Mouse (Mus musculus): Measurements from ENCODE around the gene Prr19.

Gene Prr19

DNA sequence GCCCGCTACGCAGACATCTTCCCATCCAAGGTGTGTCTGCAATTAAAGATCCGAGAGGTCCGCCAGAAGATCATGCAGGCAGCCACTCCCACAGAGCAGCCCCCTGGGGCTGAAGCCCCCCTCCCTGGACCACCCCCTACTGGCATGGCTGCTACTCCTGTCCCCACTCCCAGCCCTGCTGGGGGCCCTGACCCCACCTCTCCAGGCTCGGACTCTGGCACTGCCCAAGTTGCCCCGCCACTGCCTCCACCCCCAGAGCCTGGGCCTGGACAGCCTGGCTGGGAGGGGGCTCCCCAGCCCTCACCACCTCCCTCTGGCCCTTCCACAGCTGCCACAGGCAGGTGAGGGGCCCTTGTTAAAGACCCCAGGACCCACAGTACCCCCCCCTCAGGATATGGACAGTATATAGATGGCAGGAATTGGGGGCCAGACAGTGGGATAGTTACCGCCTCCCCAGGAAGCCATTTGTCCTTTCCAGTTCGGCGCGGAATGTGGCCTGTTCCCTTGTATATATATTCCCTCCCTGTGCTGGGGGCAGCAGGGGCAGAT is 7.9 kb upstream of the Prr19 start:
- peak; percentile 1 to 34 for DNase-seq

DNA sequence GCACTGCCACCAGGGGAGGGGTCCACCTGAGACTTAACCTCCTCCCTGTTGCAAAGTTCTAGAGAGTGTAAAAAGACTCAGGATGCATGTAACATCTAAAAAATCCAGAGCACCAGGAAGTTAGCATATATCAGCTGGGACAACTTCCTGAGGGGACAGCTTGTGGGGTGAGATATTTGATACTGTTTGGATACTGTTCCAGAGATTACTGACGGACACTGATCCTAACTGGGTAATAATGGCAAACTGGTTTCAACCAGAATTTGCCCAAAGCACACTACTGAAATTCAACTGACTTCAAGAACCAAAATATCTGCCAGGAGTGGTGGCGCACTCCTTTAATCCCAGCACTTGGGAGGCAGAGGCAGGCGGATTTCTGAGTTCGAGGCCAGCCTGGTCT is 6.7 kb upstream of the Prr19 start:
- no peak for DNase-seq

DNA sequence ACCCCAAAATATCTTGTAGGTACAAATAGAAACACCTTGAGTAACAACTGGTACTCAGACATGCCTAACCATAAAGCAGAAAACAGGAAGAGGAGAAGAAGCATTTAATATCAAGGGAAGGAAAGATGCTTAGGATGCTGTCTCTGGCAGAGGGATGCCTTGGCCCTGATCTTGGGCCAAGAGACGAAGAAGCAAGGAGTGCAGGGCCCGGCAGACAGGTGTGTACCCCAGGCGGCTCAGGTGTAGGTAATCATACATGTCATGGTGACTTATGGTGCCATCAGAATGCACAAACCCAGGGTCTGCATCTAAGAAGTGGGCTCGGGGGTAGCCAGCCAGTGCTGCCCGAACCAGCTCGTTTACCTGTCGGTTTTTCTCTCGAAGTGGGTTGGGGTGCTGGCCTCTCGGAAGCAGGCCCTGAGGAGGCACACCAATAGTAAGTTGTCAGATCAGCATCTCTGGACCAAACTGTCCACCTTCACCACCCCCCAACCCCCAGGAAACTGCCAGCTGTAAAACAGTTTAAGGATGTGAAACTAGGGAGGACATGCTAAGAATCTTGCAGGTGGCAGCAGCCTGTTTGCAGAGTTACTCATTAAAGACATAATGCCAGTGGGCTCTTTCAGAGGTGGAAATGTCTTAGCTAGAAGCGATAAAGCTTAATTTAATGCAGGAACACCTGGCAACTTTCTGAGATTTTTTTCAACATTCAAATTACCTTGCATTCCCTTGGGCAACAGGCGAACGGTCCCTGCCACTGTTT is 6.1 kb upstream of the Prr19 start:
- DNase-seq: peak in 1 of 2 experiments; percentile 1

DNA sequence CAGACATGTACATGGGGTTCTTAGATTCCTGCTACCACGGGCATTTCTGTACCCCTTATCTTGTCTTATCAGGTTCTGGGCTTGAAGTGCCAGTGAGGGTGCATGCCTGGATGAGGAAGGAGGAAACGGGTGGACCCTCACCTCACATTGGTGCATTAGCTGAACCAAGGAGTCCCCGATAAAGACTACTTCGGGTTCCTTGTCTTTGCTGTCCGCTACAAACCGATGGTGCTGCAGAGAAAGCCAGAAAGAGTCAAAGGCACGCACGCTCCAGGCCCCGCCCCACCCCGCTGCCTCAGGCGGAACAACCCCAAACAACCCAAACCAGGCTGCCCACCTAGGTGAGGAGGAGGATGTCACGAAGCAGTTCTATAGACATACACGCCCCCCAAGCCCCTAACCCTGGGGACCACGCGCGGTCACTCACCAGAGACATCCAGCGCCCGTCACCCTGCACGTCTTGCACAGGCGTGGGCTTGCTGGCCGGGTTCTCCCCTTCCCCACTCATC is 4.2 kb upstream of the Prr19 start:
- DNase-seq: peak; percentile 58 to 73

DNA sequence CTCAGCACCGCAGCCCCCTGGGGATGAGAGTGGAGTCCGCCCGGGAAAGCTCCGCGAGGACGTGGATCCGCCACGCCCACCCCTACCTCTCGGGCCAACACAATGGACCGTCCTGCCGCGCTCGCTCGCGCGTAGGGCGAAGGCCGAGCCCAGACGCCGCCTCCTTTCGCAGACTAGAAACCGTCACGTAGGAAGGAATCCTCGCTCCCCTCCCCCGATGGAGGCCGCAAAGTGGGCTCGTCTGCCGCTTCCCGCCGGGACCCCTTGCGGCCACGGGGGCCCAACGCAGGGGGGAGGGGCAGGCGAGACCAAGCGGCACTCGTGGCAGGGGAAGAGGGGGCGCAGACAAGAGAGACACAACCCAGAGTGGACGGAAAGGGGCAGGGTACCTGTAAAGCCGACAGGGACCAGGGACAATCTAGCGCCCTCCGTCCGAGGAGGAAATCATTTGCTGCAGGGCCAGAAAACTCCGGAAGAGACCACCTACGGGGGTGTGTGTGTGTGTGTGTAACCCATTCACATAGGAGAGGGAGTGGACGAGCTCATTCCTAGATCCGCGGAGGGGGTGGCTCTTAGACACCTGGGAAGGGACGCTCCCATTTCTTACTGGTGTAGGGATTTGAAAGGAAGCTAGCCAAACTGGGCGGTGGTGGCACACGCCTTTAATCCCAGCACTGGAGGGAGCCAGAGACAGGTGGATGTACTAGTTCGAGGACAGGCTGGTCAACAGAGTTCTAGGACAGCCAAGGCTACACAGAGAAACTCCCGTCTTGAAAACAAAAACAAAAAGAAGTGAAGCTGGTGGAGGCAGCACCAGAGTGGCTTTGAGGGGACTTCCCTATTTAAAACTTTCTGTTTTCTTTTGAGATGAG is 3.5 kb upstream of the Prr19 start, which contains the start of gene Pafah1b3:
Pafah1b3 (minus strand) TSS at position 533 of the 872 bp plus-strand sequence.
- peak; percentile 85 to 86 for DNase-seq

DNA sequence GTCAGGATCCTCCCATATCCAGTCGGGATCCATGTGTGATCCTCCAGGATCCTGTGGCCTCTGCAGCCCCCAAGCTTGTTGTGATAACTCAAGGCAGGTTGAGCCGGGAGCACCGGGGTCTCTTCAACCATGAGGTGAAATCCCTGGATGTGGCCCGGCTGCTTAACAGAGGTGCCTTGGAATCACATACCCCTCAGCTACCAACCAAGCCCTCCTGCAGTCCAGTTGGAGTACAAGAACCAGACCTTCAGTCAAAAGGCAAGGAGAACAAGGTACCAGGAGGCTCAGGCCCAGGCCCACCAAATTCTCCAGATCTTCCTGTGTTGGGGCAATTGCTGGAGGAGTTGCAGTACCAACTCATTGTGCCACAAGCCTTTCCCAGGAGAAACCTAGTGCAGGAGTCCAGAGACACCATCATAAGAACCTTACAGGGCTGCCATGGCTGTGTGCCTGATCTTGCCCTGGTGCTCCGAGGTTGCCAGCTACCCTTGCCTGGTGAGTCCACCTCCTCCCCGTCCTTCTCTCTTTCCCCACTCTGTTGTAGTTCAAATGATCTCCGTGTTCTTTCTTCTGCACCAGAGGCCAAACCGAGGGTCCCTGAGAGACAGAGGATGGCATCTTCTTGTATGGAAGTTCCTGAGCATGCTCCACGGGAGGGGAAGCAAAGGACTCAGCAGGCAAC is 1.9 kb downstream of the Prr19 start:
- peak in 1 of 2 experiments; percentile 0 for DNase-seq

DNA sequence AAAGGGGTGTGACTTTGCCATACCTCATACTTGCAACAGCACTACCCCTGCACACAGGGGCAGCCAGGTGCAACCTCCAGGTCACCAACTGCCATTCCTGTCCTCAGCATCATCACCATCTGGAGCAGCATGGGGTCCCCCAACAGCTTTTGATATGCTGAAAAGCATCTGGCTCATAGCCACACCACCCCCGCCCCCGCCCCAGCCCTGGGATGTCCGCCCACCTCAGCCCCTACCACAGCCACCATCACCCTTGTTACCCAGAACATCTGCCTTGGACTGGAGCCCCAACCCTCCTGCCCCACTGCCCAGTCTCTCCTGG is 2.4 kb downstream of the Prr19 start:
- no peak for DNase-seq

DNA sequence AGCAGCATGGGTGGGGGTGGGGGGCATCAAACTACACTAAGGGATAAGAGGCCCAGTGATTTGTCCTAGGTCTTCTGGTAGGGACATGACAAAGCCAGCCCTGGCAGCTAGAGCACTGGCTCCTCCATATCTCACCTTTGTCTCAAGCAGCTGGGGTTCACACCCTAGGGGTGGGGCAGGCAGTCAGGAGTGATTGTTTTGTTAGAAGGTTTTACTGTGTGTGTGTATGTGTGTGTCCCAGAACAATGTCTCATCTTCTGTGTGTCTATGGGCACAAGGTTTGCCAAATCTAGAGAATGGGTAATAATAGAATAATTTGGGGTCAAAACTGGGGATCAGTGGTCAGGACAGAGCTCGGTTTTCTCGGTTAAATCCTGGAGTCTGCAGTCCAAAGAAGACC is 4.3 kb downstream of the Prr19 start:
- DNase-seq: no peak

DNA sequence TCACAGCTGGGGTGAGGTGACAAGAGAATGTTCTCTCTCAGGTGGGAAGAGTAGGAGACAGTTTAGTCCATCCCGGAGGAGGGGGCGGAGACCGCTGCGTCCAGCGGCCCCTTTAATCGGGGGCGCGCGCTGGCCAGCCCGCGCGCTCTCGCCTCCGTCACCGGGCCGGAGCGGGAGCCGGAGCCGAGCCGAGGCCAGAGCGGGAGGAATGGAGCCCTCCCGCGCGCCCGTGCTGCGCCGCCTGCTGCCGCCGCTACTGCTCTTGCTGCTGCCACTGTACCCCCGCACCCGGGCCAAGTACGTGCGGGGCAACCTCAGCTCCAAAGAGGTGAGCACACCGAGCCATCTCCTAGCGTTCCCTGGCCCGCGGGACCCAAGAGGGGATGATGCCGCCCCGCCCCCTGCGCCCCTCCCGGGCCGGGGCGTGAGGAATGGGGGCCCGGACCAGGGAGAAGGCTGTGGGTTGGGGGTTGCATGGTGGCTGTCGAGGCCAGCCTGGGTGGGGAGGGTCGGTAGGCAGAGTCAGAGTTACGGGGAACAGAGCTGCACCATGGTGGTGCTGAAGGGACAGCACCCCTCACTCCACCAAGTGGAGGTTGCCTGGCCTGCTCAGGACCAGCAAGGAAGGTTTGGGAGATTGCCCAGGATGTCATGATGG is 4.9 kb downstream of the Prr19 start, which contains the start of gene Tmem145:
Tmem145 (plus strand) TSS at position 151 of the 658 bp plus-strand sequence.
- DNase-seq: peak in 1 of 2 experiments; percentile 31

DNA sequence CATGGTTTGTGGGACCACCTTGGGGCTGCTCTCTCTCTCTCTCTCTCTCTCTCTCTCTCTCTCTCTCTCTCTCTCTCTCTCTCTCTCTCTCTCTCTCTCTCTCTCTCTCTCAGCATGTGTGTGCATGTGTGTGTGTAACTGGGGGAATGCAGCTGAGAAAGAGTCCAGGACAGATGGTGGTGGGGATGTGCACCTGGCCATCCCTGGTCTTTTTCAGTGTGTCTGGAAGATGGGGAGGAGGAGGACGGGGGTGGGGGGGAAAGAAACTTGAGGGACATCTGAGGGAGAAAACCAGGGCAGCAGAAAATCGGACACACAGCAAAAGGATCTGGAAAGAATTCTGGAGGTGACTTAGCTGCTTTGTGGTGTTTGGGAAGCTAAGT is 5.4 kb downstream of the Prr19 start:
- no peak for DNase-seq

DNA sequence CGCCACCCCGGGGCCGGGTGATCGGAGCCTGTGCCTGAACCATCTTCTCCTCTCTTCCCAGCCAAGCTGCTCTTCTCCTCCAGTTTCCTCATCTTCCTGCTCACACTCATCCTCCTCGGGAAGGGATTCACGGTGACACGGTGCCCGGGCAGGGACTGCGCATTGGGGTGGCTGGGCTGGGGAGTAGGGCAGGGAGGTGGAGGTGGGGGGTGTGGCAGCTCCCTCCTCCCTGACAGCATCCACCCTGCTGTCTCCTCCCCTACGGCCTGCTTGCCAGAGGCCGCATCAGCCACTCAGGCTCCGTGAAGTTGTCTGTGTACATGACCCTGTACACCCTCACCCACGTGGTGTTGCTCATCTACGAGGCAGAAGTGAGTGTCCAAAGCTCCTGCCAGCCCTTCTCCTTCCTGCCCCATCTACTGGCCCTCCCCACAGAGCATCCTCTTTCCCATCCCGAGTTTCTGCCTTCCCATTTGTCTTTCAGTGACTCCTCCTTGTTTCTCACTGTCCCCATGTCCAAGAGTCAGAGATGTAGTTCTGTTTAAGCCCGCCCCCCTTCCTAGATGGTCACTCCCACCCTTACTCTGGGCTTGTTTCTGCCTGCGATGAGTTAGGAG is 7.6 kb downstream of the Prr19 start:
- DNase-seq: no peak

DNA sequence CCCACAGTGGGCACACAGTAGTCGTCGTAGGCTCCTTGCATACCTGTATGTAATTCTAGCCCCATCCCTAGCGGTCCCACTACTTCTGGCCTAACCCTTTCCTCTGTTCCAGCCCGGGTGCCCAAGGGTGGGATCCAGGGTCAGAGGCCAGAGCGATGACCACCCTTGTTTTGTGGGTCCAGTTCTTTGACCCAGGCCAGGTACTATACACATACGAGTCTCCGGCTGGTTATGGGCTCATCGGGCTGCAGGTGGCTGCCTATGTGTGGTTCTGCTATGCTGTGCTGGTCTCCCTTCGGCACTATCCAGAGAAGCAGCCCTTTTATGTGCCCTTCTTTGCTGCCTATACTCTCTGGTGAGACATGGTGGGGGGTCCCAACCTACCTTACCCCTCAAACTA is 8.2 kb downstream of the Prr19 start:
- DNase-seq: no peak

DNA sequence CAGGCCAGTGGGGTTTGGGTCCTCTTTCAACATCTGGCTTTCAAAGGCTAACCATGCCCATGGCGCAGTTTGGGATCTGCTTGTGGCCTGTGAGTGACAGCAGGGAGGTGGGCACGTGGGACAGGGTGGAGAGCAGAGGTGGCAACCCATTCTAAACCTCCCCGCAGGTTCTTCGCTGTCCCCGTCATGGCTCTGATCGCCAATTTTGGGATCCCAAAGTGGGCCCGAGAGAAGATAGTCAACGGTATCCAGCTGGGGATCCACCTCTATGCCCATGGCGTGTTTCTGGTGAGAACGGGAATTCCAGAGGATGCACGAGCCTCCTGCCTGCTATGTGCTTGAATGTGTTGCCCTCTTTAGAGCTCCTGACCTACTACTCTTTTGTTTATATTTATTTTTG is 10.0 kb downstream of the Prr19 start:
- DNase-seq: no peak

DNA sequence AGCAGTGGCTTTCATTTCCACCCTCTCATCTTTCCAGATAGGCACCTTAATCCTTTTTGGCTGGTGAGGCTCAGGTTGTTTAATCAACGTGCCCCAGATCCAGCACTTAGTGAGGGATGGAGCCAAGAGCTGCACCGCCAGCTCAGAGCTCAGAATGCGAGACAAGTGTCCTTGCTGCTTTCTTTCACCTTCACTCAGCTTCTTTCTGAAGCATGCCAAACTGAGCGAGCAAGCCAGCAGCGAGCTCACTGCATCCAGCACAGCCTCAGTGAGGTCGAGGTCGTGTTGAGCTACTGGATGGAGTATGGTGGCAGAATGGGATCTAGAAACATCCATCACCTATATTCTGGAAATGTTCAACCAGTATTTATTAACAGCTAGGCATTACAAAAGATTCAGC is 12.1 kb downstream of the Prr19 start:
- no peak for DNase-seq

DNA sequence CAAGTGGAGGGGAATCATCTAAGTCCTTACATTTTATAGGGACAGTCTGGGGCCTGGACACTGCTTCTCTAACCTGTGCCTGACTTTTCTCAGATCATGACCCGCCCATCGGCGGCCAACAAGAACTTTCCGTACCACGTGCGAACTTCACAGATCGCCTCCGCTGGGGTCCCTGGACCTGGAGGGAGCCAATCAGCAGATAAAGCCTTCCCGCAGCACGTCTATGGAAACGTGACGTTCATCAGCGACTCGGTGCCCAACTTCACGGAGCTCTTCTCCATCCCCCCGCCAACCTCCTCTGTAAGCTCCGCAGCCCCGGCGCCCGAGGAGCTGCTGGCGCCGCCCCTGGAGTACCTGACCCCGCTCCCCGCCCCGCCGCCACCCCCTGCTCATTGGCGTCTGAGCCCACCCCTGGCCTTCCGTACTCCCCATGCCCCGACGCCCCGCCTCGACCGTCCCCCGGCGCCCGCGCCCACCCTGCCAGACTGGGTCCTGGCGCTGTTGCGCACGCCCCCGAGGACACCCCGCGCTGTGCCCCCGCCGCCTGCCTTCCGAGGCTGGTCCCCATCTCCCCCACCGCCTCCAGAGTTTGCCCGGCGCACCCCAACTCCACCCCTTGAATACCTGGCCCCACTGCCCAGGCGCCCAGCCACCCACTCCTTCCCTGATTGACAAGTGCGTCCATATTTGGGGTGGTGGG is 13.5 kb downstream of the Prr19 start:
- no peak for DNase-seq

DNA sequence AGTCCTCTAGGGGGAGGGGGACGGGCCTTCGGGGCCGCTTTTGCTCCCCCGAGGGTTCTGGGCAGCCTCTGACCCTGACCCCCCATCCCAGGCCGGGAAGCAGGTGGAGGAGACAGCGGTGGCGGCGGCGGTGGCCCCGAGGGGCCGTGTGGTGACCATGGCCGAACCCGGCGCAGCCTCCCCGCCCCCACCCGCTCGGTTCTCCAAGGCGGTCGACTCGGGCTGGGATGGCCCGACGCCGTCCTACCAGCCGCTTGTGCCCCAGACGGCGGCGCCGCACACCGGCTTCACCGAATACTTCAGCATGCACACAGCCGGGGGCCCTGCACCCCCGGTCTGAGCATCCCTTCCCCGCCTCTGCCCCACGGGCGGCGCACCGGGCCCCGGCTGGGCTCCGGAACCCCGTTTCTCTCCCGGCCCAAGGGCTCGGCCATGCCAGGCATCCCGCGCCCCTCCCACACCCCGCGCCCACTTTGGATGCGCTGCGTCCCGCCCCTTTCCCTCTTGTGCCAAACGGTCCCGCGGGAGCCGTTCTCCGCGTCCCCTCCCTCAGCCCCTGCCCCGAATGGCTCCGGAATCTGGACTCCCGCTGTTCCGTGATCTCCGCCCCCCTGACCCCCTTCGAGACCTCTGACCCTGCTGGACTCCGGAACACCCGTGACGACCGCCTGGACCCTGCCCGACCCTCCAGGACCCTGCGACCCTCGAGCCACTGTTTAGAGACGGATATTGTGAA is 14.3 kb downstream of the Prr19 start:
- DNase-seq: peak in 1 of 2 experiments; percentile 36

DNA sequence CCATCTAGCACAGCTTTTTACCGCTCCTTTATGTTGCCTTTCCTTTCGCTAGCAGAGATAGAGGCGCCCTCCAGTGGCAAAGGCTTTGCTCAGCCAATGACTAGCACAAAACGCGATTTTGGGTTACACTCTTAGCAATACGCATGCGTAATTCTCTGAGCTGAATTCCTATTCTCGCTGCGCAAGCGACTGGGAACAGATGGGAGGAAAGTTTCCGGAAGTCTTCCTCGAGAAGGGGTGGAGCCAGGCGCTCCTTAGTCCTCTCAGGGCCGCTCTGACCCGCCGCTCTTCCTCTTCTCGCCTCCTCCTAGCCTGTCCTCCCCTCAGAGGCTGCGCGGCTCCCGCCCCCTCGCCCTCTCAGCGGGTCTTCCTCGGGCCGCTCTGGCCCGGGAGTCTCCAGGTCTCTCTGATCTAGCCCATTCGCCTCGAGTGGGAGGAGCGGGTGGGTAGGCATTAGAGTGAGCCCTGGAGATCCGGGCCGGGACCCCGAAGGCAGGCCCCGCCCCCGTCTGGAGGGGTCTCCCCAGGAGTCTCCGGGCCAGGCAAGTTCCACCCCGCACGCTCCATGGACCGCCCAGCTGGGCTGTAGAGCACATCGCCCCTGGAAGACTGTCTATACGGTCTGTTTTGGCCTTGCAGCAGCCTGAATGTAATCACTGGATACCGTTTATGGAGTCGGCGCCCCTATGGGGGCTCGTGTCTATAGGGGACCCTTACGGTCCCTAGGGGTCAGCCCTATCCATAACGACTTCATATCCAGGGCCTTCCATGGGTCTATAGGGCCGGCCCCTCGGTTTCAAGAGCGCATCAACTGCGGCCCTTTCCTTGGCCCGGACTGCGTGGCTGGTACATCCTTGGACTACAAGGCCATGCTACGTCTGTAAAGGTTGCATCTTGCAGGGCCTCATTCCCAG is 15.6 kb downstream of the Prr19 start, which contains the start of gene Megf8:
Megf8 (plus strand) TSS at position 633 of the 914 bp plus-strand sequence.
- peak; percentile 87 to 89 for DNase-seq

DNA sequence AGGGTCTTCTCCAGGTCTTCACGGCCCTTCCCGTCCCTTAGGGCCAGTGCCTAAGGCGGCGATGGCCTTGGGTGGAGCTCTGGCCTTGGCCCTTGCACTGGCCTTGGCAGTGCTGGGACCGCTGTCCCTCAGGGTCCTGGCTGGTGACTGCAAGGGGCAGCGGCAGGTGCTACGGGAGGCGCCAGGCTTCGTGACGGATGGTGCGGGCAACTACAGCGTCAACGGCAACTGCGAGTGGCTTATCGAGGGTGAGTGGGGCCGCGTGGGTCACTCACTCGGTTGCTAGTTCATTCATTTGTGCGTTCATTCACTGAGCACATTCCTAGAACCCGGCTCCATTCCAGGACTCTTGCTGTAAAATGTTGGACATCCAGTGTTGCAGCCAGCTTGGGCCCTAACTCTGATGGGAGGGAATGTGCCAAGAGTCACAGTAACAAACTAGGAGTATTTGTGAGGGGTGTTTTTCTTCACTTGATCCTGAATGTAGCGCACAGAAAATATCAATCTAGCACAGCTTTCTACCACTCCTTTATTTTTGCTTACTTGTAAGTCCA is 16.3 kb downstream of the Prr19 start:
- no peak for DNase-seq

DNA sequence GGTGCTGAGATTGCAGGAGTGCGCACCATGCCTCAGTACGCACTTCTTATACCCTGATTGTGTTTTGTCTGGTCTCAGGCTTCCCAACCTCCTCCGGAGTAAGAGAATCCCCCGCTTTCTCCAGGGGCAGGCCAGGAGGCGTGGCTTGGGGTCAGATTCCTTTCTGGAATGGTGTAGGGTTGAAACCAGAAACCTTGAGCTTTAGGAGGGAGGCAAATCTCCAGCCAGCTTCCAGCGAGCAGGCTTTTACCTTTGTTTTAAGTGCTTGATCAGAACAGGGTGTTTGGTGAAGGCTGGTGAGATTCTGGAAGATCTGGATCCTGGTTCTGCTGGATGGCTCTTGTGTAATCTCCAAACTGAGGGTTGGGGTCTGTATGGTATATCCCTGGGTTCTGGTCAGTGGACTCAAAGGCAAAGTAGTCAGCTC is 20.9 kb downstream of the Prr19 start:
- DNase-seq: no peak
